19 mouse cellular contexts compared by ENCODE assay signal in genomic region chr17:29819608-29820007, GRCm38 (mm10).
"Had no signal": no experiment of that assay in that cellular context is flagged by ENCODE, and none has a peak within 500 bp of the region (broad histone marks: within the 10 kb centered on the region; RNA-seq: fewer than 3 reads in every experiment).

No protein-coding gene starts in this region.

- H3K4me3 ChIP-seq: kidney, embryonic 15.5 days; limb, embryonic 13.5 days; liver, embryonic 12.5 days; liver, embryonic 15.5 days; midbrain, embryonic 12.5 days; midbrain, embryonic 15.5 days; neural tube, embryonic 13.5 days had no signal

- H3K4me2 ChIP-seq: kidney, embryonic 15.5 days; limb, embryonic 13.5 days; liver, embryonic 12.5 days; liver, embryonic 15.5 days; midbrain, embryonic 12.5 days; midbrain, embryonic 15.5 days; neural tube, embryonic 13.5 days had no signal

- H3K36me3 ChIP-seq: kidney, embryonic 15.5 days; limb, embryonic 13.5 days; liver, embryonic 12.5 days; liver, embryonic 15.5 days; midbrain, embryonic 12.5 days; midbrain, embryonic 15.5 days; neural tube, embryonic 13.5 days had no signal

- H3K9ac ChIP-seq: kidney, embryonic 15.5 days; limb, embryonic 13.5 days; liver, embryonic 12.5 days; liver, embryonic 15.5 days; midbrain, embryonic 12.5 days; midbrain, embryonic 15.5 days; neural tube, embryonic 13.5 days had no signal

- DNase-seq: kidney, adult 11 months; kidney, adult 8-10 months; kidney, postnatal 14 days; kidney, postnatal 4 days; left cerebral cortex, postnatal 4 days; liver; retina, postnatal 1 day; right cerebral cortex, postnatal 25 days; spleen, adult 18-20 months; thymus, adult 18-20 months; thymus, postnatal 36 days had no signal

- H3K27ac ChIP-seq: kidney, embryonic 15.5 days; limb, embryonic 13.5 days; liver, embryonic 12.5 days; liver, embryonic 15.5 days; macrophage; midbrain, embryonic 12.5 days; midbrain, embryonic 15.5 days; neural tube, embryonic 13.5 days had no signal

- ATAC-seq: liver, embryonic 12.5 days; midbrain, embryonic 15.5 days had no signal

- H3K9me3 ChIP-seq: kidney, embryonic 15.5 days; limb, embryonic 13.5 days; liver, embryonic 12.5 days; liver, embryonic 15.5 days; midbrain, embryonic 12.5 days; midbrain, embryonic 15.5 days; neural tube, embryonic 13.5 days had no signal

- H3K27me3 ChIP-seq: limb, embryonic 13.5 days; midbrain, embryonic 15.5 days; neural tube, embryonic 13.5 days had no signal
